In the genomic region with DNA sequence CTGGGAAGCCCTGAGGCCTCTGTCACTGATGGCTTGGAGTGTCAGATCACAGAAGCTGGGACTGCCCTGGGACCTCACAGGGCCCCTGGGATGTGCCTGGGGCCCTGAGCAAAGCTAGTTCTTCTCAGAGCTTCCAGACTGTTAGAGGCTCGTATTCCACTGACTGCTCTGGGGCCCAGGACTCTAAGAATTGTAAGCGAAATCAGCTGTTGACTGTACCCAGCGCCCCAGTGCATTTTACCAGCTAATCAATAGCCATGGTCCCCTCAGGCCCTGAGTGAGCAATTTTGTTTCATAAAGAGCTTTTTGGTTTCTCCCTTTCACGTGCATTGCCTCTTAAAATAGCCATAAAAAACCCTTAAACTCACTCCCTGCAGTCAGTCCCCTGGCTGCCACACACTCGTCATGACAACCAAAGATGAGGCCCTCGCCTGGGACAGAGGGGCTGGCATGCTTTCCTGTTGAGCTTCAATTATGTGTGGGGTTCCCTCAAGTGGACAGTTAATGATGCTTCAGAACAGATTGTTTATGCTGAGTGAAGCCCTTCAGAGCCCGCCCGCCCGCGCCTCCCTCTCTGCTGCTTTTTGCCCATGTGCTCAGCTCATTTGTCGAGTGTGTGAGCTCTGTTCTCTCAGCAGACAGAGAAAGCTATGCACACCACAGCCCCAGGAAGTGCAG, we compare ENCODE assay signal across 12 mouse cellular contexts. TPM values are rescaled to one million over a fixed set of nuclear protein-coding genes. Genes with fewer than 3 reads are reported as not detected.
DNase-seq lines count a peak whose midpoint lies in the region; ATAC-seq and TF ChIP-seq lines count a peak whose summit lies in the region.
"Had no signal": no experiment of that assay in that cellular context is flagged by ENCODE, and none has a peak within 500 bp of the region (broad histone marks: within the 10 kb centered on the region; RNA-seq: fewer than 3 reads in every experiment).

No protein-coding gene starts in this region.

- H3K27ac ChIP-seq in heart, embryonic 11.5 days (ENCODE audit: low read depth, low read length): 0 out of 2 replicates have a peak overlapping the region, but pooled peaks have one; percentile 12
- no peak overlapping the region for H3K27ac ChIP-seq in kidney, adult 2 months (ENCODE audit: insufficient read depth, low read depth, low read length)
- H3K27ac ChIP-seq: macrophage had no signal

- H3K4me3 ChIP-seq in heart, embryonic 11.5 days (ENCODE audit: low read depth, low read length): no peak overlapping the region
- H3K4me3 ChIP-seq in kidney, adult 2 months (ENCODE audit: insufficient read depth, low read depth, low read length): no peak overlapping the region

- no peak for TF ChIP-seq CTCF in kidney, adult 2 months (conservative IDR thresholded peaks at IDR 0.05; ENCODE audit: insufficient read depth, insufficient read length, low read depth, low read length)

- TF ChIP-seq POLR2A in kidney, adult 2 months (IDR thresholded peaks at IDR 0.05; ENCODE audit: low read depth, low read length): no peak

- no peaks in the 10 kb centered on the region for H3K9me3 ChIP-seq in heart, embryonic 11.5 days (replicated peaks; ENCODE audit: control insufficient read depth, low read length)

- no peak overlapping the region for H3K9ac ChIP-seq in heart, embryonic 11.5 days (ENCODE audit: low read depth, low read length)

- no peaks in the 10 kb centered on the region for H3K27me3 ChIP-seq in heart, embryonic 11.5 days (ENCODE audit: control insufficient read depth, insufficient read depth, low read length)
- H3K27me3 ChIP-seq in kidney, adult 2 months (replicated peaks; ENCODE audit: control insufficient read depth, insufficient read depth, low read length): no peaks in the 10 kb centered on the region

- no peak for DNase-seq in heart, adult 18-20 months
- DNase-seq in right cerebral cortex, adult 2 months (ENCODE audit: low spot score in 2 of 2): peak; percentile 15 to 34
- no peak for DNase-seq in right cerebral cortex, postnatal 25 days
- peak; percentile 46 to 74 for DNase-seq in lung, postnatal 4 days
- no peak for DNase-seq in adrenal gland, adult 2 months
- no peak for DNase-seq in kidney, adult 2 months

- H3K36me3 ChIP-seq in heart, embryonic 11.5 days (ENCODE audit: control insufficient read depth, insufficient read depth, low read length): 0 out of 2 replicates have a peak, but pooled peaks cover 2% of the 10 kb centered on the region
- H3K36me3 ChIP-seq in kidney, adult 2 months (ENCODE audit: control insufficient read depth, insufficient read depth, low read length): no peaks in the 10 kb centered on the region

- WGBS in heart, embryonic 11.5 days (ENCODE audit: insufficient replicate concordance): 54% methylated on average over 11 of the region's 11 CpGs
- WGBS in kidney, adult 2 months: 84% methylated on average over 11 of the region's 11 CpGs

- no peak overlapping the region for H3K4me2 ChIP-seq in heart, embryonic 11.5 days

- peaks cover 11% of the 10 kb centered on the region for H3K4me1 ChIP-seq in heart, embryonic 11.5 days (ENCODE audit: control insufficient read depth, insufficient read depth, low read length)
- no peaks in the 10 kb centered on the region for H3K4me1 ChIP-seq in kidney, adult 2 months (ENCODE audit: control insufficient read depth, insufficient read depth, low read length)

- ATAC-seq in heart, embryonic 11.5 days (replicated peaks; ENCODE audit: insufficient number of reproducible peaks, low FRiP score, low TSS enrichment): no peak
- no peak for ATAC-seq in granulocyte monocyte progenitor cell, adult 5-6 weeks (replicated peaks; ENCODE audit: poor library complexity, severe bottlenecking)
- ATAC-seq: activated CD4-positive, CD25-positive, alpha-beta regulatory T cell, adult 4 months had no signal

RNA-seq across cellular contexts. Expression of a gene that starts 25.2 kb away (rescaled TPM):
- 61.9 and 66.9 TPM in 2 replicates for polyA plus RNA-seq in heart, embryonic 11.5 days (2014; fragmentation: Nextera tagmentation; extraction: Ambion mirVana)
- total RNA-seq in heart, adult 18-20 months (2021): 10 to 100 TPM; 18.6 to 21.9 TPM
- 42.3 and 44.2 TPM in 2 replicates for total RNA-seq in granulocyte monocyte progenitor cell, adult 5-6 weeks (2014; fragmentation: Nextera tagmentation)
- 34.7 and 48.5 TPM in 2 replicates for total RNA-seq in granulocyte monocyte progenitor cell, adult 5-6 weeks (2017)
- total RNA-seq in adrenal gland, adult 2 months (2021): 10 to 100 TPM; 31.2 to 54.3 TPM
- 22.7 and 35.0 TPM in 2 replicates for polyA plus RNA-seq in adrenal gland, adult 2 months (2012; rRNA removed)
- polyA plus RNA-seq in kidney, adult 2 months (2012; rRNA removed): 27.1 and 31.3 TPM in 2 replicates

RNA-seq across cellular contexts. Expression of a gene that starts 25.3 kb away (rescaled TPM):
- 2.3 and 2.9 TPM in 2 replicates for polyA plus RNA-seq in heart, embryonic 11.5 days (2014; fragmentation: Nextera tagmentation; extraction: Ambion mirVana)
- under 1 TPM; 0.35 to 0.87 TPM for total RNA-seq in heart, adult 18-20 months (2021)
- total RNA-seq in granulocyte monocyte progenitor cell, adult 5-6 weeks (2014; fragmentation: Nextera tagmentation): 2.7 and 5.4 TPM in 2 replicates
- total RNA-seq in granulocyte monocyte progenitor cell, adult 5-6 weeks (2017): 5.2 and 6.1 TPM in 2 replicates
- total RNA-seq in adrenal gland, adult 2 months (2021): 1 to 10 TPM; 1.8 to 2.4 TPM
- 0.16 and 0.26 TPM in 2 replicates for polyA plus RNA-seq in adrenal gland, adult 2 months (2012; rRNA removed)
- polyA plus RNA-seq in kidney, adult 2 months (2012; rRNA removed): 0.63 and 0.71 TPM in 2 replicates

RNA-seq across cellular contexts. Expression of a gene that starts 37.2 kb away (rescaled TPM):
- 0.13 and 0.32 TPM in 2 replicates for polyA plus RNA-seq in heart, embryonic 11.5 days (2014; fragmentation: Nextera tagmentation; extraction: Ambion mirVana)
- total RNA-seq in heart, adult 18-20 months (2021): not detected
- total RNA-seq in granulocyte monocyte progenitor cell, adult 5-6 weeks (2014; fragmentation: Nextera tagmentation): not detected in 2 replicates
- not detected in 2 replicates for total RNA-seq in granulocyte monocyte progenitor cell, adult 5-6 weeks (2017)
- not detected for total RNA-seq in adrenal gland, adult 2 months (2021)
- 0.88 and 1.6 TPM in 2 replicates for polyA plus RNA-seq in adrenal gland, adult 2 months (2012; rRNA removed)
- 1.3 and 1.7 TPM in 2 replicates for polyA plus RNA-seq in kidney, adult 2 months (2012; rRNA removed)
- total RNA-seq: hematopoietic stem cell, adult 5-6 weeks had no signal
- polyA plus RNA-seq: C2C12 had no signal

RNA-seq across cellular contexts. Expression of a gene that starts 39.8 kb away (rescaled TPM):
- polyA plus RNA-seq in heart, embryonic 11.5 days (2014; fragmentation: Nextera tagmentation; extraction: Ambion mirVana): 10.0 and 12.0 TPM in 2 replicates
- 10 to 100 TPM; 12.5 to 13.3 TPM for total RNA-seq in heart, adult 18-20 months (2021)
- 24.8 and 34.1 TPM in 2 replicates for total RNA-seq in granulocyte monocyte progenitor cell, adult 5-6 weeks (2014; fragmentation: Nextera tagmentation)
- 8.3 and 10.2 TPM in 2 replicates for total RNA-seq in granulocyte monocyte progenitor cell, adult 5-6 weeks (2017)
- total RNA-seq in adrenal gland, adult 2 months (2021): 10 to 100 TPM; 24.2 to 30.5 TPM
- polyA plus RNA-seq in adrenal gland, adult 2 months (2012; rRNA removed): 25.7 and 30.6 TPM in 2 replicates
- 30.0 and 34.5 TPM in 2 replicates for polyA plus RNA-seq in kidney, adult 2 months (2012; rRNA removed)

RNA-seq across cellular contexts. Expression of a gene that starts 39.9 kb away (rescaled TPM):
- polyA plus RNA-seq in heart, embryonic 11.5 days (2014; fragmentation: Nextera tagmentation; extraction: Ambion mirVana): not detected in 2 replicates
- not detected for total RNA-seq in heart, adult 18-20 months (2021)
- total RNA-seq in granulocyte monocyte progenitor cell, adult 5-6 weeks (2014; fragmentation: Nextera tagmentation): 0.47 TPM in 1 of 2 replicates, not detected in the other
- total RNA-seq in granulocyte monocyte progenitor cell, adult 5-6 weeks (2017): not detected in 2 replicates
- not detected for total RNA-seq in adrenal gland, adult 2 months (2021)
- not detected in 2 replicates for polyA plus RNA-seq in adrenal gland, adult 2 months (2012; rRNA removed)
- polyA plus RNA-seq in kidney, adult 2 months (2012; rRNA removed): not detected in 2 replicates
- total RNA-seq: hematopoietic stem cell, adult 5-6 weeks had no signal
- polyA plus RNA-seq: C2C12, macrophage had no signal

Comparison
In these comparisons a context has a peak if more than half of its experiments do, and no peak if none do; other contexts are left out.
1. DNase-seq: peak in right cerebral cortex, adult 2 months (2 of 2) and lung, postnatal 4 days (2 of 2); none in heart, adult 18-20 months (0 of 2), right cerebral cortex, postnatal 25 days (single experiment), adrenal gland, adult 2 months (single experiment) and kidney, adult 2 months (single experiment).